Mouse (Mus musculus) thymus, adult 2 months (tissue): ENCODE measurements at regions not wholly inside any gene's neighbourhood (a gene's known extent, or its start where the extent isn't known, plus 50 kb on each side); places are given as distances from the start of the nearest gene placed in this dataset.

Experiments
- CTCF ChIP-seq: fragments of 200-500 bp; IDR thresholded peaks from 2 replicates; pipeline ENCODE4 v1.5.1; 2012; ENCODE audit warnings: mild to moderate bottlenecking, control low read depth, low read length, moderate library complexity, borderline replicate concordance; ENCODE audit not compliant: control insufficient read depth, poor library complexity, insufficient read depth; ENCODE audit errors: extremely low read depth
- POLR2A ChIP-seq: fragments of 200-500 bp; IDR thresholded peaks from 2 replicates; pipeline ENCODE4 v1.6.1; 2012; ENCODE audit warnings: mild to moderate bottlenecking, low read length, control low read depth, moderate library complexity; ENCODE audit not compliant: control insufficient read depth, poor library complexity, insufficient read depth; ENCODE audit errors: extremely low read depth

DNA sequence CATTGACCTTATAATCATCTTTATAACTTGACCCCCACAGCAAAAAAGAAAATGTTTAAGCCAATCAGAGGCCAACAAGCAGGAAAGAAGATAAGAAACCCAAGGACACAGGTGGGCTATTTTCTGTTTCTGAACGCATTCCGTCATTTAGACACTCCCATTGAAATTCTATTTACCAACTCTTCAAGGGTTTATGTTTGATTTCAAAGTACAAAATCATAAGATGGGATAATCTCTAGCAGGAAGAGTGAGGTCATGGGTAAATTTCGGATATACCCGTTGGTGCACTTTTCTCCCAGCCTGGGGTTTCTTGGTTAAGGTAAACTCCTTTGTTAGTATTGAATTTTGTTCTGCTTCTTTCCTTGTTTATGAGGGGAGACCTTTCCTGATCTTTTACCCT lies 230.9 kb upstream of the Dcn start:
- TF ChIP-seq CTCF (no peak), POLR2A (no peak)
